Mouse (Mus musculus): ENCODE data around the gene Zfp853.

The Zfp853 gene

DNA sequence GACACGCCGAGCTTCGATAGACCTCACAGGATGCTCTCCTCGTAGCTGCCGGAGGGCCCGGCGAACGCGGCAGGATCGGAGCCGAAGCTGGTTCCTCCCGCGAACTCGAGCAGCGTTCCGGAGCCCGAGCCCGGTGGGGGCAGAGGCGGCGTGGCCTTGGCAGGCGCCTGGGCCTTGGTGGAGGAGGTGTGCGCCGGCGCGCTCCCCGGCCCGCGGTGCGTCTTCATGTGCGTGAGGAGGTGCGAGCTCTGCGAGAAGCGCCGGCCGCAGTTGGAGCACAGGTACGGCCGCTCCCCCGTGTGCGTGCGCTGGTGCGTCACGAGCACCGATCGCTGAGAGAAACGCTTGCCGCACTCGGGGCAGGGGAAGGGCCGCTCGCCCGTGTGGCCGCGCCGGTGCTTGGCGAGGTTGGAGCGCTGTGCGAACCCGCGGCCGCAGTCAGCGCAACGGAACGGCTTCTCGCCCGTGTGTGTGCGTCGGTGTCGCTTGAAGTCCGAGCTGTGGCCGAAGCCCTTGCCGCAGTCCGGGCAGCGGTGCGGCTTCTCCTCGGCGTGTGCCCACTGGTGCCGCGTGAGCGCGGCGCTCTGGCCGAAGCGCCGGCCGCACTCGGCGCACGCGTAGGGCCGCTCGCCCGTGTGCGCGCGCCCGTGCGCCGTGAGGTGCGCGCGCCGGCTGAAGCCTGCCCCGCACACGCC is 40.1 kb downstream of the Zfp853 start:
- peak; percentile 51 for DNase-seq (ENCODE audit: low spot score)

DNA sequence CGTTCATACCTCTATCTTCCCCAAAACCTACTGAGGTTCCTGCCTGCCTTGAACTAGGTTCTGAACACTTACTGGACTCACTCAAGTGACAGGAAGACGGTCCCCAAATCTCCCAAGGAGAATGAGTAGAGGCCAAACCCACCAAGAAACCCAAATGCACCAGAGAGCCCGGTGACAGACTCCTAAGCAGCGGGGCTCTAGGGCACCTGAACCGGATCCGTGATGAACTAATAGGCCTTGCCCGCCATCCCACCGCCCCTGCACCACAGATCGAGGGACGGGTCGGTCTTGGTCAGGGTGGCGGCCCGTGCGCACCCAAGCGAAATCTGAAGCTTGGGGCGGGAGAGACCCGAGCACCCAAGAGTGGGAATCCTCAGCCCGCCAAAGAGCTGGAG is 40.6 kb downstream of the Zfp853 start:
- no peak for DNase-seq (ENCODE audit: low spot score)

DNA sequence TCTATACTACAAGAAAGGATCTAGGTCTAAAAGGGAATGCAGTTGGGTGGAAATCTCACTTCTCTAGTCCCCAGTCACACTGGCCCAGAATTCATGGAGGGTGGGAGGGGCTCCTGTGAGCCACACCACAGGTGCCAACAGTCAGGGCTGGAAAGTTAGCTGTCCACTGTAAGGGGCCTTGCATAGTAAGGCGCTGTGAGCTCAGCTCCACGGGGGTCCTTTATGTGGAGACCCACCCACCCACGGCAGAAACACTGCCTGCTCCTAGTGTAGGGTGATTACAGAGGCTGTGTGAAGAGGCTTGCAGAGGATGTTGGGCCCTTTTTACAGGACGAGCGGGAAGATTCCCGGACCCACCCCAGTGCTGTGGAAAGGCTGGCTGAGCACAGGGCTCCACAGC is 41.4 kb downstream of the Zfp853 start:
- no peak for DNase-seq (ENCODE audit: low spot score)

DNA sequence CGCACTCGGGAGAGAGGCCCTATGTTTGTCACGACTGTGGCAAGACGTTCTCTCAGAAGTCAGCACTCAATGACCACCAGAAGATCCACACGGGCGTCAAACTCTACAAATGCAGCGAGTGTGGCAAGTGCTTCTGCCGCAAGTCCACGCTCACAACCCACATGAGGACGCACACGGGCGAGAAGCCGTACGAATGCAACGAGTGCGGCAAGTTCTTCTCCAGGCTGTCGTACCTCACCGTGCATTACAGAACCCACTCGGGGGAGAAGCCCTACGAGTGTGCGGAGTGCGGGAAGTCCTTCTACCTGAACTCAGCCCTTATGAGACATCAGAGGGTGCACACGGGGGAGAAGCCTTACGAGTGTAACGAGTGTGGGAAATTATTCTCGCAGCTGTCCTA is 48.5 kb downstream of the Zfp853 start:
- no peak for DNase-seq (ENCODE audit: low spot score)

All from embryo, embryonic 10 days (tissue).